14 mouse cellular contexts compared by ENCODE assay signal in the genomic region with DNA sequence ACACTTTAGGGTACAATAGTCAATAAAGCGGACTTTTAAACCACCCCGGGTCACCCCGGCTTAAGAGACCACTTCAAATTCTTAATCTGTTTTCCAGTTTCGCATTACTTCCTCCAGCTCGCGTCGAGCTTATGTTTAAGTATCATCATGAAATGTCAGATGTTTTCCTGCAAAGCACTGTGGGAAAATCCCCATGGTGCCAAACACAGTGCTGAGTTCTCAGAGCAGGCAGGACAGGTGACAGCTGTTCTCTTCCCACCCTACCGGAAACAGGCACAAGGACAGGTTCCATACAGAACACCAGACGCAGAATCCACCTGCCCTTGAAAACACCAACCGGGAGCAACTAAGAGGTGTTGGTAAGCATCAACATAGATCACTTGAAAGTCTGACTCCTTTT.
DNase-seq lines count a peak whose midpoint lies in the region; ATAC-seq lines count a peak whose summit lies in the region.
"Had no signal": no experiment of that assay in that cellular context is flagged by ENCODE, and none has a peak within 500 bp of the region (broad histone marks: within the 10 kb centered on the region; RNA-seq: fewer than 3 reads in every experiment).

No protein-coding gene starts in this region.

- H3K36me3 ChIP-seq in forebrain, embryonic 13.5 days (ENCODE audit: poor library complexity, severe bottlenecking) = no peaks in the 10 kb centered on the region
- H3K36me3 ChIP-seq in forebrain, embryonic 10.5 days (replicated peaks) = no peaks in the 10 kb centered on the region
- no peaks in the 10 kb centered on the region for H3K36me3 ChIP-seq in midbrain, embryonic 13.5 days
- no peaks in the 10 kb centered on the region for H3K36me3 ChIP-seq in midbrain, embryonic 11.5 days (ENCODE audit: control insufficient read depth, insufficient read depth, low read length)
- H3K36me3 ChIP-seq in forebrain, embryonic 16.5 days (ENCODE audit: control insufficient read depth, insufficient read depth) = no peaks in the 10 kb centered on the region
- no peaks in the 10 kb centered on the region for H3K36me3 ChIP-seq in heart, embryonic 10.5 days
- H3K36me3 ChIP-seq: heart, embryonic 13.5 days; intestine, embryonic 15.5 days; limb, embryonic 15.5 days; neural tube, embryonic 12.5 days had no signal

- no peak for DNase-seq in forebrain, embryonic 10.5 days (ENCODE audit: extremely low spot score, low spot score)
- no peak for DNase-seq in midbrain, embryonic 11.5 days (ENCODE audit: low spot score, missing footprints)
- DNase-seq in retina, embryonic 14.5 days (ENCODE audit: low spot score) = peak; percentile 25
- DNase-seq in layer of hippocampus, adult 8-10 months (ENCODE audit: low spot score in 2 of 2) = no peak
- DNase-seq in heart, embryonic 10.5 days (ENCODE audit: low spot score) = no peak

- no peaks in the 10 kb centered on the region for H3K9me3 ChIP-seq in forebrain, embryonic 13.5 days (replicated peaks)
- no peaks in the 10 kb centered on the region for H3K9me3 ChIP-seq in forebrain, embryonic 10.5 days
- H3K9me3 ChIP-seq in midbrain, embryonic 13.5 days = no peaks in the 10 kb centered on the region
- no peaks in the 10 kb centered on the region for H3K9me3 ChIP-seq in midbrain, embryonic 11.5 days (ENCODE audit: control insufficient read depth, low read length)
- no peaks in the 10 kb centered on the region for H3K9me3 ChIP-seq in forebrain, embryonic 16.5 days (ENCODE audit: control insufficient read depth, low read length)
- no peaks in the 10 kb centered on the region for H3K9me3 ChIP-seq in heart, embryonic 10.5 days
- H3K9me3 ChIP-seq: heart, embryonic 13.5 days; intestine, embryonic 15.5 days; limb, embryonic 15.5 days; neural tube, embryonic 12.5 days had no signal

- H3K4me1 ChIP-seq in forebrain, embryonic 13.5 days = peaks cover 10% of the 10 kb centered on the region
- peaks cover 12% of the 10 kb centered on the region for H3K4me1 ChIP-seq in forebrain, embryonic 10.5 days
- H3K4me1 ChIP-seq in midbrain, embryonic 13.5 days (replicated peaks) = peaks cover 16% of the 10 kb centered on the region
- peaks cover 4% of the 10 kb centered on the region; the same call in 1 of the 2 replicates for H3K4me1 ChIP-seq in midbrain, embryonic 11.5 days (ENCODE audit: control insufficient read depth, insufficient read depth, low read length)
- peaks cover 11% of the 10 kb centered on the region for H3K4me1 ChIP-seq in forebrain, embryonic 16.5 days (replicated peaks; ENCODE audit: control insufficient read depth, insufficient read depth, low read length)
- 0 out of 2 replicates have a peak, but pooled peaks cover 4% of the 10 kb centered on the region for H3K4me1 ChIP-seq in heart, embryonic 10.5 days

- peak overlapping the region; percentile 50 for H3K4me2 ChIP-seq in forebrain, embryonic 13.5 days
- peak overlapping the region; percentile 55 for H3K4me2 ChIP-seq in midbrain, embryonic 13.5 days (replicated peaks)
- H3K4me2 ChIP-seq in midbrain, embryonic 11.5 days = no peak overlapping the region
- peak overlapping the region; percentile 42 for H3K4me2 ChIP-seq in forebrain, embryonic 16.5 days (ENCODE audit: low read length)
- H3K4me2 ChIP-seq: intestine, embryonic 15.5 days had no signal

- H3K4me3 ChIP-seq in forebrain, embryonic 13.5 days = no peak overlapping the region
- H3K4me3 ChIP-seq in forebrain, embryonic 10.5 days = no peak overlapping the region
- H3K4me3 ChIP-seq in midbrain, embryonic 13.5 days (replicated peaks) = no peak overlapping the region
- no peak overlapping the region for H3K4me3 ChIP-seq in midbrain, embryonic 11.5 days (ENCODE audit: low read depth, low read length)
- H3K4me3 ChIP-seq in forebrain, embryonic 16.5 days (replicated peaks; ENCODE audit: low read length) = no peak overlapping the region
- no peak overlapping the region for H3K4me3 ChIP-seq in heart, embryonic 10.5 days
- H3K4me3 ChIP-seq: erythroblast, embryonic 14.5 days; heart, embryonic 13.5 days; intestine, embryonic 15.5 days; limb, embryonic 15.5 days; neural tube, embryonic 12.5 days had no signal

- 44% methylated on average over 10 of the region's 10 CpGs for WGBS in forebrain, embryonic 13.5 days
- WGBS in forebrain, embryonic 10.5 days = 61% methylated on average over 10 of the region's 10 CpGs
- 41% methylated on average over 10 of the region's 10 CpGs for WGBS in midbrain, embryonic 13.5 days
- WGBS in midbrain, embryonic 11.5 days = 50% methylated on average over 10 of the region's 10 CpGs
- 33% methylated on average over 10 of the region's 10 CpGs for WGBS in forebrain, embryonic 16.5 days
- WGBS in heart, embryonic 10.5 days = 59% methylated on average over 10 of the region's 10 CpGs

- peak overlapping the region; percentile 26; the same call in 1 of the 2 replicates for H3K9ac ChIP-seq in forebrain, embryonic 13.5 days
- no peak overlapping the region for H3K9ac ChIP-seq in midbrain, embryonic 13.5 days (replicated peaks)
- H3K9ac ChIP-seq in midbrain, embryonic 11.5 days (ENCODE audit: low read length) = no peak overlapping the region
- peak overlapping the region; percentile 1; the same call in 1 of the 2 replicates for H3K9ac ChIP-seq in forebrain, embryonic 16.5 days (replicated peaks; ENCODE audit: low read depth, low read length)
- H3K9ac ChIP-seq: heart, embryonic 13.5 days; intestine, embryonic 15.5 days; limb, embryonic 15.5 days; lung, embryonic 14.5 days; neural tube, embryonic 12.5 days had no signal

- no peak overlapping the region for H3K27ac ChIP-seq in forebrain, embryonic 13.5 days
- H3K27ac ChIP-seq in forebrain, embryonic 10.5 days = no peak overlapping the region
- H3K27ac ChIP-seq in midbrain, embryonic 13.5 days = no peak overlapping the region
- no peak overlapping the region for H3K27ac ChIP-seq in midbrain, embryonic 11.5 days (ENCODE audit: low read depth, low read length)
- no peak overlapping the region for H3K27ac ChIP-seq in forebrain, embryonic 16.5 days (ENCODE audit: low read length)
- H3K27ac ChIP-seq in heart, embryonic 10.5 days = no peak overlapping the region
- H3K27ac ChIP-seq: heart, embryonic 13.5 days; intestine, embryonic 15.5 days; limb, embryonic 15.5 days; neural tube, embryonic 12.5 days had no signal

- H3K27me3 ChIP-seq in forebrain, embryonic 13.5 days = peaks cover 6% of the 10 kb centered on the region; the same call in 1 of the 2 replicates
- peaks cover 21% of the 10 kb centered on the region for H3K27me3 ChIP-seq in forebrain, embryonic 10.5 days (ENCODE audit: poor library complexity, severe bottlenecking)
- H3K27me3 ChIP-seq in midbrain, embryonic 13.5 days = 0 out of 2 replicates have a peak, but pooled peaks cover 4% of the 10 kb centered on the region
- H3K27me3 ChIP-seq in midbrain, embryonic 11.5 days (ENCODE audit: control insufficient read depth, insufficient read depth, low read length) = no peaks in the 10 kb centered on the region
- no peaks in the 10 kb centered on the region for H3K27me3 ChIP-seq in forebrain, embryonic 16.5 days (replicated peaks; ENCODE audit: control insufficient read depth, insufficient read depth, low read length)
- peaks cover 15% of the 10 kb centered on the region for H3K27me3 ChIP-seq in heart, embryonic 10.5 days (ENCODE audit: insufficient read depth, poor library complexity, severe bottlenecking)
- H3K27me3 ChIP-seq: intestine, embryonic 15.5 days had no signal

- ATAC-seq in forebrain, embryonic 13.5 days = no peak
- ATAC-seq in midbrain, embryonic 13.5 days = no peak
- ATAC-seq in midbrain, embryonic 11.5 days (ENCODE audit: low FRiP score) = no peak
- ATAC-seq in forebrain, embryonic 16.5 days = 0 out of 2 replicates have a peak, but pooled peaks have one; percentile 3

Comparison
In these comparisons a context has a peak if more than half of its experiments do, and no peak if none do; other contexts are left out.
1. H3K9ac ChIP-seq: peak in forebrain, embryonic 13.5 days (single experiment) and forebrain, embryonic 16.5 days (single experiment); none in midbrain, embryonic 13.5 days (single experiment) and midbrain, embryonic 11.5 days (single experiment).